Mouse (Mus musculus) hindbrain, embryonic 15.5 days (tissue): ENCODE measurements at regions not wholly inside any gene's neighbourhood (a gene's known extent, or its start where the extent isn't known, plus 50 kb on each side); places are given as distances from the start of the nearest gene placed in this dataset.

ENCODE experiments used
- ATAC-seq: fragments of 200-750 bp; cut with Nextera tagmentation; 2 replicates; pipeline ENCODE4 v1.8.0; 2017; ENCODE audit warnings: low read depth, moderate number of reproducible peaks, moderate TSS enrichment; ENCODE audit not compliant: low FRiP score
- H3K27ac ChIP-seq: fragments of 300-500 bp; sonication (generic); replicated peaks from 2 replicates; pipeline ENCODE4 v1.5.1; 2015; ENCODE audit warnings: mild to moderate bottlenecking, inconsistent platforms
- H3K27me3 ChIP-seq: fragments of 300-500 bp; sonication (generic); 2 replicates; pipeline ENCODE4 v1.6.1; 2015; ENCODE audit warnings: control low read depth, inconsistent platforms
- H3K36me3 ChIP-seq: fragments of 300-500 bp; sonication (generic); 2 replicates; pipeline ENCODE4 v1.6.1; 2015; ENCODE audit warnings: control low read depth, inconsistent platforms
- H3K4me1 ChIP-seq: fragments of 300-500 bp; sonication (generic); replicated peaks from 2 replicates; pipeline ENCODE4 v1.6.1; 2015; ENCODE audit warnings: control low read depth, inconsistent platforms
- H3K4me2 ChIP-seq: fragments of 300-500 bp; sonication (generic); 2 replicates; pipeline ENCODE4 v1.6.1; 2015; ENCODE audit warnings: moderate library complexity, mild to moderate bottlenecking, inconsistent platforms
- H3K4me3 ChIP-seq: fragments of 300-500 bp; sonication (generic); 2 replicates; pipeline ENCODE4 v1.5.1; 2015; ENCODE audit warnings: mild to moderate bottlenecking, inconsistent platforms
- H3K9ac ChIP-seq: fragments of 300-500 bp; sonication (generic); 2 replicates; pipeline ENCODE4 v1.6.1; 2015; ENCODE audit warnings: inconsistent platforms
- H3K9me3 ChIP-seq: fragments of 300-500 bp; sonication (generic); 2 replicates; pipeline ENCODE4 v1.6.1; 2016; ENCODE audit warnings: control low read depth, inconsistent platforms
- WGBS: fragments of 180-500 bp; shearing (Covaris S2); methylation state at CpG from one replicate; pipeline ENCODE4 v1.1.7; 2015; 5-methylcytosine and 5-hydroxymethylcytosine counted together

GRCm38 (mm10) chr2:174848981-174849681, 88.7 kb downstream of the Edn3 start:
- WGBS, result 48% methylated on average over 16 of the region's 16 CpGs
- peak; percentile 65 for ATAC-seq
- Histone ChIP-seq H3K4me1 (peaks cover 18% of the 10 kb centered on the region), H3K36me3 (no peaks in the 10 kb centered on the region), H3K4me2 (no peak overlapping the region), H3K9me3 (no peaks in the 10 kb centered on the region), H3K4me3 (no peak overlapping the region), H3K27me3 (no peaks in the 10 kb centered on the region), H3K9ac (no peak overlapping the region; the same call in 1 of the 2 replicates), H3K27ac (peak overlapping the region; percentile 66)

GRCm38 (mm10) chr2:174850860-174851259, 90.4 kb downstream of the Edn3 start:
- Histone ChIP-seq H3K4me2 (no peak overlapping the region), H3K4me3 (no peak overlapping the region), H3K9me3 (no peaks in the 10 kb centered on the region), H3K27ac (0 out of 2 replicates have a peak overlapping the region, but pooled peaks have one; percentile 61), H3K27me3 (no peaks in the 10 kb centered on the region), H3K36me3 (no peaks in the 10 kb centered on the region), H3K9ac (no peak overlapping the region), H3K4me1 (peaks cover 18% of the 10 kb centered on the region)
- WGBS, result 64% methylated on average over 16 of the region's 16 CpGs
- ATAC-seq, result no peak

GRCm38 (mm10) chr2:174851525-174852330, 91.3 kb downstream of the Edn3 start:
- Histone ChIP-seq H3K9ac (no peak overlapping the region), H3K4me2 (no peak overlapping the region), H3K9me3 (no peaks in the 10 kb centered on the region), H3K27ac (peak overlapping the region; percentile 61; the same call in 1 of the 2 replicates), H3K4me1 (peaks cover 18% of the 10 kb centered on the region), H3K36me3 (no peaks in the 10 kb centered on the region), H3K27me3 (no peaks in the 10 kb centered on the region), H3K4me3 (no peak overlapping the region)
- ATAC-seq, result peak; percentile 69
- 12% methylated on average over 22 of the region's 22 CpGs for WGBS

GRCm38 (mm10) chr2:174853786-174854185, 93.4 kb downstream of the Edn3 start:
- H3K9ac ChIP-seq, result no peak overlapping the region
- H3K27ac ChIP-seq, result no peak overlapping the region
- no peaks in the 10 kb centered on the region for H3K27me3 ChIP-seq
- H3K4me1 ChIP-seq, result peaks cover 26% of the 10 kb centered on the region
- H3K9me3 ChIP-seq, result no peaks in the 10 kb centered on the region
- no peaks in the 10 kb centered on the region for H3K36me3 ChIP-seq
- no peak overlapping the region for H3K4me3 ChIP-seq
- ATAC-seq, result no peak
- WGBS, result 89% methylated on average over 8 of the region's 8 CpGs
- no peak overlapping the region for H3K4me2 ChIP-seq

GRCm38 (mm10) chr2:174855548-174855947, 95.1 kb downstream of the Edn3 start:
- Histone ChIP-seq H3K36me3 (no peaks in the 10 kb centered on the region), H3K9me3 (no peaks in the 10 kb centered on the region), H3K9ac (no peak overlapping the region), H3K4me3 (no peak overlapping the region), H3K27ac (no peak overlapping the region), H3K4me2 (no peak overlapping the region), H3K27me3 (no peaks in the 10 kb centered on the region), H3K4me1 (peaks cover 19% of the 10 kb centered on the region)
- ATAC-seq, result no peak
- WGBS, result 75% methylated on average over 8 of the region's 8 CpGs

GRCm38 (mm10) chr2:174856135-174856534, 95.7 kb downstream of the Edn3 start:
- no peak for ATAC-seq
- no peaks in the 10 kb centered on the region for H3K36me3 ChIP-seq
- WGBS, result 94% methylated on average over 5 of the region's 5 CpGs

GRCm38 (mm10) chr2:174858011-174858834, 97.8 kb downstream of the Edn3 start:
- ATAC-seq, result peak; percentile 80
- Histone ChIP-seq H3K9me3 (no peaks in the 10 kb centered on the region), H3K9ac (no peak overlapping the region), H3K27me3 (no peaks in the 10 kb centered on the region), H3K4me3 (no peak overlapping the region), H3K27ac (peak overlapping the region; percentile 78), H3K4me2 (no peak overlapping the region), H3K4me1 (peaks cover 16% of the 10 kb centered on the region), H3K36me3 (no peaks in the 10 kb centered on the region)
- 22% methylated on average over 15 of the region's 15 CpGs for WGBS

More at GRCm38 (mm10) chr2:174856135-174856534, 95.7 kb downstream of the Edn3 start:
- Histone ChIP-seq H3K9ac (no peak overlapping the region), H3K4me3 (no peak overlapping the region), H3K4me1 (peaks cover 19% of the 10 kb centered on the region), H3K4me2 (no peak overlapping the region), H3K27ac (no peak overlapping the region), H3K9me3 (no peaks in the 10 kb centered on the region), H3K27me3 (no peaks in the 10 kb centered on the region)

GRCm38 (mm10) chr2:174858835-174859215, 98.4 kb downstream of the Edn3 start:
- Histone ChIP-seq H3K9ac (no peak overlapping the region), H3K27ac (peak overlapping the region; percentile 78), H3K9me3 (no peaks in the 10 kb centered on the region), H3K4me1 (peaks cover 16% of the 10 kb centered on the region), H3K27me3 (no peaks in the 10 kb centered on the region), H3K4me2 (no peak overlapping the region), H3K36me3 (no peaks in the 10 kb centered on the region), H3K4me3 (no peak overlapping the region)
- ATAC-seq, result peak; percentile 71
- 8% methylated on average over 2 of the region's 2 CpGs for WGBS

GRCm38 (mm10) chr2:174859533-174859932, 99.1 kb downstream of the Edn3 start:
- no peak for ATAC-seq
- Histone ChIP-seq H3K27ac (peak overlapping the region; percentile 78; the same call in 1 of the 2 replicates), H3K9me3 (no peaks in the 10 kb centered on the region), H3K9ac (no peak overlapping the region), H3K27me3 (no peaks in the 10 kb centered on the region), H3K4me2 (no peak overlapping the region), H3K4me3 (no peak overlapping the region), H3K4me1 (peaks cover 16% of the 10 kb centered on the region), H3K36me3 (no peaks in the 10 kb centered on the region)
- WGBS, result 30% methylated on average over 7 of the region's 7 CpGs

GRCm38 (mm10) chr2:174864657-174865056, 104.2 kb downstream of the Edn3 start:
- Histone ChIP-seq H3K9me3 (no peaks in the 10 kb centered on the region), H3K9ac (no peak overlapping the region), H3K4me2 (no peak overlapping the region), H3K27ac (no peak overlapping the region), H3K4me3 (no peak overlapping the region), H3K4me1 (no peaks in the 10 kb centered on the region), H3K27me3 (no peaks in the 10 kb centered on the region), H3K36me3 (no peaks in the 10 kb centered on the region)
- ATAC-seq, result no peak
- WGBS, result 74% methylated on average over 3 of the region's 3 CpGs

- WGBS, result 81% methylated on average over 8 of the region's 8 CpGs
- no peaks in the 10 kb centered on the region for H3K36me3 ChIP-seq
- no peaks in the 10 kb centered on the region for H3K4me1 ChIP-seq
- no peak overlapping the region for H3K27ac ChIP-seq
- ATAC-seq, result no peak
- no peak overlapping the region for H3K4me2 ChIP-seq
- H3K9me3 ChIP-seq, result no peaks in the 10 kb centered on the region
- no peak overlapping the region for H3K4me3 ChIP-seq
- no peak overlapping the region for H3K9ac ChIP-seq
- H3K27me3 ChIP-seq, result no peaks in the 10 kb centered on the region
These were observed 106.1 kb downstream of the Edn3 start for GRCm38 (mm10) chr2:174866546-174866945.

- Histone ChIP-seq H3K4me3 (no peak overlapping the region), H3K9me3 (no peaks in the 10 kb centered on the region), H3K4me2 (no peak overlapping the region), H3K27ac (no peak overlapping the region), H3K9ac (no peak overlapping the region), H3K4me1 (peaks cover 7% of the 10 kb centered on the region), H3K27me3 (no peaks in the 10 kb centered on the region), H3K36me3 (no peaks in the 10 kb centered on the region)
- WGBS, result 79% methylated on average over 5 of the region's 5 CpGs
- no peak for ATAC-seq
These were observed 107.0 kb downstream of the Edn3 start for GRCm38 (mm10) chr2:174867397-174867796.
